Mouse (Mus musculus) spleen, embryonic (tissue): ENCODE data around the gene Clec10a.
"Not testable (repeated sequence)": the region's sequence is repeated elsewhere in the genome, so short reads cannot be mapped to it uniquely, and the experiment has no call there.

ENCODE experiments used
- CTCF ChIA-PET: fragments of 350-600 bp; sonication (Branson Sonifier 250); formaldehyde crosslinking; loops from one replicate; lab custom pipeline; 2022; lab: Charles Lee

The Clec10a gene

GRCm38 (mm10) chr11:70155897-70156296, at the start of gene Clec10a:
TSS of gene Clec10a (plus strand) at chr11:70156197.
- CTCF ChIA-PET, result not testable (repeated sequence)

DNA sequence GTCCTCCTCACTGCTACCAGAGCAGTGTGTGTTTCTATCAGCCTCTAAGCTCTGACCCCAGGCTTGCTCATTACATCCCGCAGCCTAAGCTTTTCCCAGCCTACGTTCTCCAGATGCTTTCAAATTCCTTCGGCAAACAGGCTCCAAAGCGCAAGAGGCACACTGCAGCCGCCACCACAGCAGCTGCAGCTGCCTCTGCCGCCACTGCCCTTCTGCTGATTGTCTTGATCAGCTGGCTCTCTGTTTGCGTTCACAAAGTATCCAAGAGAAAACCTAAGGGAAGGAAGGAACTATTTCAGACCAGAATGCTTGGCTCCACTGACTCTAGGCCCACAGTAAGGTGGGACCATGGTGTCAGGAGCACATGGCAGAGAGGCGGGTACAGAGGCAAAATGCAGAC, 48.9 kb upstream of the Clec10a start:
- CTCF ChIA-PET, result no interaction called here

- CTCF ChIA-PET, result no interaction called here
These were observed 45.9 kb upstream of the Clec10a start for GRCm38 (mm10) chr11:70110146-70110545.

- CTCF ChIA-PET, result no interaction called here
These were observed 41.4 kb upstream of the Clec10a start for GRCm38 (mm10) chr11:70114562-70114961.

DNA sequence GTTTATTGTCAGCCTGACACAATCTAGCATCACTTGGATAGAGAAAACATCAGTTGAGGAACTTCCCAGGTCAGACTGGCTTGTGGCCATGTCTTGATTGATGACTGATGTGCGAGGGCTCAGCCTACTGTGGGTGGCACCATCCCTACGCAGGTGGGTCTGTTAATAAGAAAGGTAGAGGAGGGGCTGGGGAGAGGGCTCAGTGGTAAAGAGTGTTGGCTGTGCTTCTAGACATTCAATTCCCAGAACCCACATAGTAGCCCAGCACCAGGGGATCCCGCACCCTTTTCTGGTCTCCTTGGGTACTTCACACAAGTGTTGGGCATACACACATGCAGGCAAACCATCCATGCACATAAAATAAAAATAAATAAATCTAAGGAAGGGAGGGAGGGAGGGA, 40.1 kb upstream of the Clec10a start:
- CTCF ChIA-PET, result no interaction called here

- CTCF ChIA-PET, result interaction anchor here (0.5 kb wide), 1 partner anchor 75 kb away, joined by 3 read pairs; no protein-coding TSS in a partner anchor
These were observed 26.0 kb upstream of the Clec10a start, which contains the start of gene Mgl2 for GRCm38 (mm10) chr11:70129926-70130379. TSS of gene Mgl2 (plus strand) at chr11:70130329.

GRCm38 (mm10) chr11:70135001-70135400, 21.0 kb upstream of the Clec10a start:
- CTCF ChIA-PET, result not testable (repeated sequence)

GRCm38 (mm10) chr11:70135925-70136324, 20.1 kb upstream of the Clec10a start:
- CTCF ChIA-PET, result not testable (repeated sequence)

GRCm38 (mm10) chr11:70139171-70139570, 16.8 kb upstream of the Clec10a start:
- CTCF ChIA-PET, result no interaction called here

GRCm38 (mm10) chr11:70151072-70151471, 4.9 kb upstream of the Clec10a start:
- CTCF ChIA-PET, result no interaction called here

- CTCF ChIA-PET, result no interaction called here
These were observed 6.3 kb downstream of the Clec10a start for GRCm38 (mm10) chr11:70162336-70162735.

GRCm38 (mm10) chr11:70165972-70166921, 10.2 kb downstream of the Clec10a start:
- CTCF ChIA-PET, result no interaction called here

DNA sequence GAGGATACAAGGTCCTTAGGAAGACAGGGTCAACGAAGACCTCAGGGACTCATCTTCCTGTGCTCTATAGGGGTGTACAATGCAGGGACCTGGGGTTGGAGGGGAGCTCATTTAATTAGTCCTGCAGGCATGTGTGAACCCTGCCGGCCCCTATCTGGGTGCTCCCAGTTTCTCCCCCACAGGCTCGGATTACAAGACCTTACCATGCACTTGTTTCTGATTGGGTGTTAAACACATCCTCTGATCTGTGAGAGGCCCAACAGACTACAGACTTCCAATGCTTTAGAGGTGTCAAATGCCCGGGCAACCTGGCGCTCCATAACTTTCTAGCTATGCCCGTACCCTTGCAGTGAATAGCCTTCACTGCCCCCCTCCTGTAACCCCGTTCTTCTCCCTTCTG, 12.1 kb downstream of the Clec10a start:
- CTCF ChIA-PET, result no interaction called here

- CTCF ChIA-PET, result not testable (repeated sequence)
These were observed 13.5 kb downstream of the Clec10a start for GRCm38 (mm10) chr11:70169471-70169870.

GRCm38 (mm10) chr11:70170291-70170690, 14.3 kb downstream of the Clec10a start:
- CTCF ChIA-PET, result interaction anchor here (0.5 to 0.6 kb wide), 2 partner anchors 42 to 122 kb away, joined by 3 read pairs; partner anchors contain the start of gene Slc16a11

GRCm38 (mm10) chr11:70171181-70171580, 15.2 kb downstream of the Clec10a start:
- CTCF ChIA-PET, result interaction anchor here (0.6 kb wide), 1 partner anchor 41 kb away, joined by 3 read pairs; the partner anchor contains the start of gene Slc16a11

DNA sequence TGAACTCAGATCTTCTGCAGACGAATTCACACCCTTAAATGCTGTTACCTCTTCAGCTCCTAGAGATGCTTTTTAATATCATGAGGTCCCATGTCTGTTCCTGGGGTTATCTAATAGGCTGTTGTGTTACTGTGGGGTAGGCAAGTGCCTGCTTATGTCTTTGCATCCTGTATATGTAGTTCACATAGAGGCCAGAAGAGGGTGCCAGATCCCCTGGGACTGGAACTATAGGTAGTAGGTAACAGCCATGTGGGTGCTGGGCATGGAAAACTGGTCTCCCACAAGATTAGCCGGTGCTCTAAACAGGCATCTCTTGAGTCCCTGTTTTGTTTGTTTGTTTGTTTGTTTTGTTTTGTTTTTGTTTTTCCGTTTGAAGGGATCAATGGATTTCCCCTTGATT, 15.8 kb downstream of the Clec10a start:
- CTCF ChIA-PET, result no interaction called here

GRCm38 (mm10) chr11:70172298-70172697, 16.3 kb downstream of the Clec10a start:
- CTCF ChIA-PET, result interaction anchor here (0.7 kb wide), 1 partner anchor 18 kb away, joined by 5 read pairs; no protein-coding TSS in a partner anchor

DNA sequence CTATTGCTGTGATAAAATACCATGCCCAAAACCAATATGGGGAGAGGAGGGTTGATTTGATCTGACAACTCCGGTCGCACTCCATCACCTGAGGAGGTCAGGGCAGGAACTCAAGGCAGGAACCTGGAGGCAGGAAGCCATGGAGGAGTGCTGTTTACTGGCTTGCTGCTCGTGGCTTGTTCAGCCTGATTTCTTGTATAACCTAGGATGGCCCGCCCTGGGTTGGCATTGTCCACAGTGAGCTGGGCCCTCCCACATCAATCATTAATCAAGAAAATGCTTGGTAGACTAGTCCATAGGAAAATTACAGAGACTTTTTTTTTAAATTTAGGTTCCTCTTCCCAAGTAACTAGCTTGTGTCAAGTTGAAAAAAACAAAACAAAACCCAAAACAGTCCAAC, 18.5 kb downstream of the Clec10a start:
- CTCF ChIA-PET, result no interaction called here

GRCm38 (mm10) chr11:70177647-70178046, 21.6 kb downstream of the Clec10a start:
- CTCF ChIA-PET, result no interaction called here

DNA sequence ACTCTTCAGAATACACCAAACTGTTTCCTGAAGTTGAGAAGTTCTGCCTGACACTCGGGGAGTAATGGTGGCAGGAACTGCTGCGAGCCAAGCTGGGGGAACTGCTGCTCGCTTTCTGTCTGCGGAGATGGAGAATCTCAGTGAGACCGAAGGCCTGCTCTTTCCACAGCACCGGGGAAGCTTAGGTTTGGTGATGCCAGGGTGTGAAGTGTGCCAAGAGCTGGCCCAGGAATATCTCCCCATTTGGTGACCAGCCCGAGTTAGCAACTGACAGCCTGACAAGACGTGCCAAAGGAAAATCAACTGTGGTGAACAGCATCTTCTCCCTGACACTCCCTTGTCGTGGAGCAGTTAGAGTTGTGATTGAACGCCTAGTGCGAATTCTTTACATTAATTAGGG, 22.3 kb downstream of the Clec10a start:
- CTCF ChIA-PET, result no interaction called here

DNA sequence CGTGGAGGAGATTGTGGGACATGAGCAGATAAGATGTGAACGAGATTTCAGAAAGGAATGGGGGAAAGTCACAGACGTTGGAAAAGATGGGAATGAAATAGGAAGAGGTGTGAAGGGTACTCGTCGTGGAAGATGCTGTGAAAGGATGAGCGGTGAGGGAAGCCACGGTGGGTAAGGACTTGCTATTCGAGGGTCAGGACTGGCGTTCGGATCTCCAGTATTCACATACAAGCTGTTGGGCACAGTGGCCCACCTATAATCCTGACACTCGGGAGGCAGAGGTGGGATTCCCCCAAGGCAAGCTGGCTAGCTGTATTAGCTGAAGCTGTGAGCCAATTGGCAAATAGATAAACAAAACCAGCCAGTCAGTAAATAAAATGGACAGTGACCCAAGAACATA, 22.8 kb downstream of the Clec10a start:
- CTCF ChIA-PET, result no interaction called here

- CTCF ChIA-PET, result no interaction called here
These were observed 23.4 kb downstream of the Clec10a start for GRCm38 (mm10) chr11:70179401-70179800.
